Mouse (Mus musculus): Measurements from ENCODE around the gene Hist2h2be. TPM values are rescaled to one million over a fixed set of nuclear protein-coding genes. Genes with fewer than 3 reads are reported as not detected.
A peak's percentile ranks its signal among the peaks of the same experiment; 100 is the strongest.
"Not testable (repeated sequence)": the region's sequence is repeated elsewhere in the genome, so short reads cannot be mapped to it uniquely, and the experiment has no call there.

Hist2h2be gene
- polyA plus RNA-seq, 1 experiment = 13.2 TPM

GRCm38 (mm10) chr3:96225421-96225820 is 4.5 kb downstream of the Hist2h2be start:
- H3K4me1 ChIP-seq (ENCODE audit: control insufficient read depth, insufficient read depth, insufficient read length, low read length) = peaks cover 6% of the 10 kb centered on the region
- H3K4me3 ChIP-seq (ENCODE audit: insufficient read depth, low read depth, low read length) = no peak overlapping the region
- H3K27ac ChIP-seq (replicated peaks; ENCODE audit: low read depth, low read length) = no peak overlapping the region

DNA sequence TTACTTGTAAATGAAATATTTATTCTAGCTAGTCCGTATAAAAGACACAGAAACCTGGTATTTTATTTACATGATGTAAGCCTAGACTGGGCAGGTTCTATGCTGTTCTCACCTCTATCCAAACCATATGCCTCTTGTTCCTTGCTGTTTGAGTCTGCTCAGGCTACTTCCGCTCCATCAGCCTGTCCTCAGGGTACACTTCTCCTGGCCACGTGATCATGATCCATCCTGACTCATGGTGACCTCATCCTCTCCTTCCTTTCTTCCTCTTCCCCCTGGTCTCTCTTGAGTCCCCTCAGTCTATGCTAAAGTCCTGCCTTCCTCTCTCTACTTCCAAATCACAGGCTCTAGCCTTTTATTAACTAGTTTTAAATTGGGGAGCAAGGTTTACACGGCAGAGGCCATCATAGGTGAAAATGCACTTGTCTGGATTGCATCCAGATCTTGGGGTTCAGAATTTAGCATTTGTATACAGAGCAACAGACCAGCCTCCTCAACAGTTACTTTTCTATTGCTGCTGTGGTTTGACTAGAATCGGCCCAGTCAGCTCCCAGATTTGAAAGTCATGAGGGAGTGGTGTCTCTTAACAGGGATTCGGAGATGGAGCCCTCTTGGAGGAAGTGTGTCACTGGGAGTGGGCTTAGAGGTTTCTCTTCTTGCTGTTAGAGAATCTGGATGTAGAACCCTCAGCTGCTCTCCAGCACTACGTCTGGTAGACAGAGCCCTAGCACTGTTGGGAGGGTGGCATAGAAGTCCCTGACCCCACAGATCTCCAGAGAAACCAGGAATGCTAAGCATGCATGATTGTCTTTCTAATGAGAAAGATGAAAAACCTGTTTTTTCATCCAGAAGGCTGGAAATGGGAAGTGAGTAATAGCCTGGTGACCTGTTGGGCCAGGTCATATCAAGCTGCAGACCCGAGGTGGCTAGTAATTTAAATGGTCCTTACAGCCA is 6.1 kb downstream of the Hist2h2be start:
- Histone ChIP-seq H3K4me1 (ENCODE audit: control insufficient read depth, insufficient read depth, insufficient read length, low read length) (peaks cover 2% of the 10 kb centered on the region; the same call in 1 of the 2 replicates), H3K4me3 (ENCODE audit: insufficient read depth, low read depth, low read length) (no peak overlapping the region), H3K27ac (replicated peaks; ENCODE audit: low read depth, low read length) (peak overlapping the region; percentile 35; the same call in 1 of the 2 replicates)

DNA sequence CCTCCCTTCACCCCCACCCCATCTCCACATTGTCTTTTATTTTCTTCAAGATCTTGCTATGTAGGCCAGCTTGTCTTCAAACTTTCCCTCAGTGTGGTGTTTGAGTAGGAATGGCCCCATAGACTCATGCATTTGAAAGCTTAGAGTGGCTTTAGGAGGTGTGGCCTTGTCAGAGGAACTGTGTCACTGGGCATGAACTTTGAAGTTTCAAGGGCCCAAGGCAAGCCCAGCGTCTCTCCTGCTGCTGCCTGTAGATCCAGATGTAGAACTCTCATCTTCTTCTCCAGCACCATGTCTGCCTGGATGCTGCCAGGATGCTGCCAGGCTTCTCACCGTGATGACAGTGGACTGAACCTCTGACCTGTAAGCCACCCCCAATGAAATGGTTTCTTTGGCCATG is 7.9 kb downstream of the Hist2h2be start:
- H3K27ac ChIP-seq (replicated peaks; ENCODE audit: low read depth, low read length) = no peak overlapping the region
- H3K4me3 ChIP-seq (ENCODE audit: insufficient read depth, low read depth, low read length) = no peak overlapping the region
- no peaks in the 10 kb centered on the region for H3K4me1 ChIP-seq (ENCODE audit: control insufficient read depth, insufficient read depth, insufficient read length, low read length)

DNA sequence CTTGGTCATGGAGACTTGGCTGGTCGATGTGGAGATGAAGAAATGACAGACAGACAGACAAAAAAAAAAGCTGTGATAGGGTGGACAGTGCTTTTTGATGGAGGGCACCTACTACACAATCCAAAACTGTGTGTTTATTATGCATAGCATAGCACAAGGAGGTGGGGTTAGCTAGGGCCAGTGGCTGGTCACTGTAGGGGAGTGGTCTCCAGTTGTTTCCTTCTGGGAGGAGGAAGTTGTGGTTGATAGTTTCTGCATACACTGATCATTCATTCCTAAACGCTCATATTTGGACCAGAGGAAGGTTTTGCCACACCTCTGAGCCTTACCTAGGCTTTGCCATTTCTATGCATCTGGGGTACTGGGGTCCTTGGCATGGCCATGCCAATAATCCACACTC is 9.5 kb downstream of the Hist2h2be start:
- no peaks in the 10 kb centered on the region for H3K4me1 ChIP-seq (ENCODE audit: control insufficient read depth, insufficient read depth, insufficient read length, low read length)

DNA sequence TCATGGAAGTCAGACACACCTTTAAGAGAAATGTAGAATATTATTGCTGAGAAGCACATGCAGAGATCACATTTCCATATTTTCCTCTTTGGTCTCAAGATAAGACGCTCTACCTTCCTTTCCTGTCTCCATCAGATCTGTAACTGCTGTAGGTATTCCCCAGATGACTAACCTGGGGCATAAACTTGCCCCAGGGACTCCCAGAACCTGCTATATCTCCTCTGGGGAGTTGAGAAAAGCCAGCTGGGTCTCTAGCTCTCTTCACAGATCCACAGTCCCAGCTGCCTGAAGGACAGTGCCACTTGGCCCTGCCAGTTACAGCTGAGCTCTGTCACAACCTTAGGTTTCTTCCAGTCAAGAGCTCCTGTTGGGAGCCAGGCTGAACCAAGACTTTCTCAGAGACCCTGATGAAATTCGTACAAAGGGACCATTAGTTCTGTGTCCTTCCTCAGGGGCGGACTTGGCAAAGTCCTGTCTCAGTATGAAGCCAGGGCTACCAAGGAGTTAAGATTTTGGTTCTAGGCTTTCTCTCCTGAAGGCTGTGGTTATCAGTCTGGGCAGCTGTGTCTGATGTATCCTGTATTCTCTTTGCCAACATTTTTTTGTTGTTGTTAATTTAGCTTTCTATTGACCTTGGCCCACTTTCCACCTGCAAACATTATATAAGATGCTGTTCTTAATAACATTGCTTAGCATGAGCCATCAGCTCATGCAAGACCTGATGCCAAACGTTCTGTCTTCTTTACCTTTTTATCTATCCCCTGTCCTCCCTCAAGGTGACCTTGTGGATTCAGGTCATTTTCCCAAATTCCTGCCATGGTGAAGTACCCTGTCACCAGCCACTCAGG is 10.2 kb downstream of the Hist2h2be start:
- Histone ChIP-seq H3K4me1 (ENCODE audit: control insufficient read depth, insufficient read depth, insufficient read length, low read length) (no peaks in the 10 kb centered on the region), H3K27ac (replicated peaks; ENCODE audit: low read depth, low read length) (no peak overlapping the region), H3K4me3 (ENCODE audit: insufficient read depth, low read depth, low read length) (no peak overlapping the region)

More for the DNA sequence above, 9.5 kb downstream of the Hist2h2be start:
- Histone ChIP-seq H3K4me3 (ENCODE audit: insufficient read depth, low read depth, low read length) (no peak overlapping the region), H3K27ac (replicated peaks; ENCODE audit: low read depth, low read length) (no peak overlapping the region)

DNA sequence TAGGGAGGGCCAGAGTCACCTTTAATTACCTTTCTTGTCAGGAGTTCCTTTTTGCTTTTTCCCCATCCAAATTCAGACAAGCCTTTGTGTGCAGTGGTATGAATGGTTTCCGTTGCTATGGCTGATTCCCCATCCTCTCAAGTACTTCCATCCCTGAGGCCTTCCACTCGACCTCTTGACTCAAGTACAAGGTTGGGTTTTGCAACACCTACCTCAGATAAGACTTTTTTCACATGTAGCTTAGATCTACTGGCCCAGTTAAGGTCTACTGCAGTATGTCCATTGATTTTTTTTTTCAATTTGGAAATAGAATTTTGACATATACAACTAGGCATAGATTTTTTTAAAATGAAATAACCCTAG is 10.8 kb downstream of the Hist2h2be start:
- Histone ChIP-seq H3K4me3 (ENCODE audit: insufficient read depth, low read depth, low read length) (no peak overlapping the region), H3K27ac (replicated peaks; ENCODE audit: low read depth, low read length) (no peak overlapping the region), H3K4me1 (ENCODE audit: control insufficient read depth, insufficient read depth, insufficient read length, low read length) (no peaks in the 10 kb centered on the region)

DNA sequence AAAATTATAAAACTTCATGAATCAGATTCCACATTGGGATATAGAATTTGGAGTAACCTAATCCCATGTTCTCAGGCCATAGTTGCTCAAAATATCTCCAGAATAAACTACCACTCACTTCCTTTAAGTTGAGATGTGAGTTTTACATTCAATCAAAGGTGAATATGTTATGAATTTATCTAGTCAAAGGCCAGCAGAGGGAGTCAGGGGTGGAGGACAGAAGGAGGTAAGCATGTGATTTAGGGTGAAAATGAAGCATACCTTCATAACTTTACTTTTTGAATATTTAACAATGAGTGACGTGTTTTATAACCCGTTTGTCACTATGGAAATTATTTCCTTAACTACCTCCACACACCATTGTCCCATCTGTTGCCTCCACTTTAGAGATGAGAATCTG is 14.0 kb downstream of the Hist2h2be start:
- Histone ChIP-seq H3K27ac (replicated peaks; ENCODE audit: low read depth, low read length) (no peak overlapping the region), H3K4me1 (ENCODE audit: control insufficient read depth, insufficient read depth, insufficient read length, low read length) (no peaks in the 10 kb centered on the region)

GRCm38 (mm10) chr3:96235836-96236235 is 14.9 kb downstream of the Hist2h2be start:
- H3K4me3 ChIP-seq (ENCODE audit: insufficient read depth, low read depth, low read length) = no peak overlapping the region
- no peak overlapping the region for H3K27ac ChIP-seq (replicated peaks; ENCODE audit: low read depth, low read length)
- no peaks in the 10 kb centered on the region for H3K4me1 ChIP-seq (ENCODE audit: control insufficient read depth, insufficient read depth, insufficient read length, low read length)

More for the DNA sequence above, 14.0 kb downstream of the Hist2h2be start:
- no peak overlapping the region for H3K4me3 ChIP-seq (ENCODE audit: insufficient read depth, low read depth, low read length)

DNA sequence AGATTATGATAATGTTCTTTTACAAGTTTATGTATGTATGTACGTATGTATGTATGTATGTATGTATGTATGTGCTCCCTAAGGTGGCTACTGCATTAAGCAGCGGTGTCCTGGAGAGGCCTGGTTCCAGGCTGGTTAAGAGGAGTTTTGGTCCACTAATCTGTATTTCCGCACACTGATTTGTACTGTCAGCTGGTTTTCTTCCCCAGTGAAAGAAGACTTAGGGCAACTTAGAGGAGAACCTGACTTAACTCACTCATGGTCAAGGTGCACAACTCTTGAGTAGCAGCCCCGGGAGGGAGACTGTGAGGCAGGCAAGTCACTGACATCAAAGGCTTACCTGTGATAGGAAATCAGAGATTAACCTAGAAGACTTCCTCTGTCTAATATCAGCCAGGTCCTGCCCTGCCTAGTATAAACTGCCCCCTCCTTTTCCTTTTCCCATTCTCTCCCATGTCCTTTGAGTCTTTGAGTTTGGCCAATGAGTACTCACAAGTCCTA is 16.0 kb downstream of the Hist2h2be start:
- Histone ChIP-seq H3K4me3 (ENCODE audit: insufficient read depth, low read depth, low read length) (no peak overlapping the region), H3K27ac (replicated peaks; ENCODE audit: low read depth, low read length) (no peak overlapping the region), H3K4me1 (ENCODE audit: control insufficient read depth, insufficient read depth, insufficient read length, low read length) (no peaks in the 10 kb centered on the region)

DNA sequence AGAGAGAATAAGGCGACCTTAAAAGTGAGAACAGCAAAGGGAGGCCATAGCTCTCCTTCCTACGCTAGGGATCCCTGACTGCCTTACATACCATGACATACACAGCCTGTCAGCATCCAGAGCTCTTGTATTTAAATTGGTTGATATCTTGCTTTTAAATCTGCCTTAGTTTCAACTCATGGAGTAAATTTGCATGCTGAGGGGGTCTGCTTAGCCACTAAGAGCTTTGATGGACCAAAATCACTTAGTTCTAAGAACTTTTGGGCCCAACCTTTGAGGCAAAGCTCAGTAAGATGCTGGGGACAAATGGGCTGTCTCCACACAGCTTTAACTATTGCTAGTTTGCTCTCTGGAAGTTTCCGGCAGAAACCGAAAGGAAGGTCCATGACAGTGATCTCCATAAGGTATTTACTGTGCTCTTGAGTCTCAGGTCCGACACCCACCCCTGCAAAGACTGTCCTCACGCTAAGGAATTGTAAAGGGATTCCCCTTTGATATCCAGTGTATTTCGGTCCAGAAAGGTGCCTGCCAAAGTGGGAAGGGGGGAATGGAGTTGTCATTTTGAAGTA is 16.5 kb downstream of the Hist2h2be start:
- Histone ChIP-seq H3K27ac (replicated peaks; ENCODE audit: low read depth, low read length) (no peak overlapping the region), H3K4me3 (ENCODE audit: insufficient read depth, low read depth, low read length) (no peak overlapping the region), H3K4me1 (ENCODE audit: control insufficient read depth, insufficient read depth, insufficient read length, low read length) (no peaks in the 10 kb centered on the region)

DNA sequence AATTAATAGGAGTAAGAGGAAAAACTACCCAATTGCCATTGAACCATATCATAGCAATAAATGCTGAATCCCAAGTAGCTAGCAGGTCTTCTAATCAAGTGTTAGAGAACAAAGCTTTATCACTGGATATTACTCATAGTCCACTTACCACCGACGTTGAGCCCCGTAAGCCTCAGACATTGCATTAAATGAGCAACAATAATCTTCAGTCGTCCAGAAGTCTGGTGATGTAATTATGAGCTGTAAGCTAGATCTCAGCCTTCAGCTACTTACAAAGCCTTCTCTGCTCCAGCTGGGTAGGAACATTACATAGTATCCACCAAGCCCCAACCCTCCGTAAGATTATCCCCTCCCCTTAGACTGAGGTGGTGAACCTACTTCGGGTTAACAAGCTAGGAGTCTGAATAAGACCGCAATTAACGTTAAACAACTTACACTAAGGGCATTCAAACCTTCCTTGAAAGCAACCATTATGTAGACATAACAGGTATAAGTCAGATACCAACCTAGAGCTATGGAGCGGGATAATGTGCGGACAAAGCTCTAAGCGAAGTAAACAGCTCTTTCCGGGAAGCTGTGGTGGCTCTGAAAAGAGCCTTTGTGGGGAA is 17.1 kb downstream of the Hist2h2be start:
- no peak overlapping the region for H3K27ac ChIP-seq (replicated peaks; ENCODE audit: low read depth, low read length)
- no peaks in the 10 kb centered on the region for H3K4me1 ChIP-seq (ENCODE audit: control insufficient read depth, insufficient read depth, insufficient read length, low read length)
- H3K4me3 ChIP-seq (ENCODE audit: insufficient read depth, low read depth, low read length) = no peak overlapping the region

GRCm38 (mm10) chr3:96238954-96239793 is 18.3 kb downstream of the Hist2h2be start, which contains the start of gene Hist2h3c2:
Hist2h3c2 (minus strand) TSS chr3:96239127.
- not testable (repeated sequence) for H3K4me1 ChIP-seq (ENCODE audit: control insufficient read depth, insufficient read depth, insufficient read length, low read length)
- Histone ChIP-seq H3K27ac (replicated peaks; ENCODE audit: low read depth, low read length) (peak within 1 kb of the TSS; percentile 75; the same call in 1 of the 2 replicates), H3K4me3 (ENCODE audit: insufficient read depth, low read depth, low read length) (peak within 1 kb of the TSS; percentile 65)

GRCm38 (mm10) chr3:96239949-96240798 is 19.3 kb downstream of the Hist2h2be start, which contains the start of gene Hist2h2aa2:
Hist2h2aa2 (minus strand) TSS chr3:96240276.
- Histone ChIP-seq H3K4me3 (ENCODE audit: insufficient read depth, low read depth, low read length) (peak within 1 kb of the TSS; percentile 65), H3K27ac (replicated peaks; ENCODE audit: low read depth, low read length) (peak within 1 kb of the TSS; percentile 75)
- H3K4me1 ChIP-seq (ENCODE audit: control insufficient read depth, insufficient read depth, insufficient read length, low read length) = not testable (repeated sequence)

Measured in brown adipose tissue, adult 24 weeks (tissue).